Mouse (Mus musculus) lung, postnatal 0 days (tissue): ENCODE measurements at regions not wholly inside any gene's neighbourhood (a gene's known extent, or its start where the extent isn't known, plus 50 kb on each side); places are given as distances from the start of the nearest gene placed in this dataset.
A peak's percentile ranks its signal among the peaks of the same experiment; 100 is the strongest.

ENCODE experiments used
- CTCF ChIP-seq: IDR thresholded peaks from 2 replicates; pipeline ENCODE4 v1.5.1; 2016; ENCODE audit warnings: antibody characterized with exemption, mild to moderate bottlenecking
- EP300 ChIP-seq: IDR thresholded peaks from 2 replicates; pipeline ENCODE4 v1.6.1; 2016; ENCODE audit warnings: antibody characterized with exemption, mild to moderate bottlenecking, control low read depth

DNA sequence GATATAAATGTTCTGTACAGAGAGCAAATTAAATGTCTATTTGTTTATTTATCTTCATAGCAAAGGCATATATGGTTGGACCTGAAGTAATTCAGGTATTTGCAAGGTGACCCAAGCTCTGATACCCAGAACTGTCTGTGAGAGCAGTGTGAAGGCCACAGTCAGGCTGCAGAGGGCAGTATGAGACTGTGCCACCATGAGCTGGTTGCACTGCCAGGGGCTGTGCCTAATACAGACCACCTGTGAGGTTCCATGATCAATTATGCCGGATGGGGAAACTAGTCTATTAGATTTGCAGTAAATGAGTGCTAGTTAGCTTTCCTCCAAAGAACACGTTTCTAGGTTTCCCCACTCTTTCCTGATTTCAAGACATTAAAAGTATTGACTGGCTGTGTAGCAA is 207.5 kb downstream of the C1d start:
- TF ChIP-seq CTCF (peak; percentile 68), EP300 (no peak)
